Mouse (Mus musculus): ENCODE measurements around the gene Kcnj15.

- TF ChIP-seq CTCF (IDR thresholded peaks at IDR 0.05) = no peak
- TF ChIP-seq EP300 (IDR thresholded peaks at IDR 0.05) = no peak
Measured at GRCm38 (mm10) chr16:95349745-95350144, 92.4 kb downstream of the Kcnj15 start.

All from lung, postnatal 0 days (tissue).